Mouse (Mus musculus): ENCODE measurements around the gene Arhgap15.

Gene Arhgap15

GRCm38 (mm10) chr2:44444938-44445337 is 696.3 kb downstream of the Arhgap15 start:
- DNase-seq (ENCODE audit: low spot score) = no peak
